21 mouse cellular contexts compared by ENCODE assay signal in the genomic region with DNA sequence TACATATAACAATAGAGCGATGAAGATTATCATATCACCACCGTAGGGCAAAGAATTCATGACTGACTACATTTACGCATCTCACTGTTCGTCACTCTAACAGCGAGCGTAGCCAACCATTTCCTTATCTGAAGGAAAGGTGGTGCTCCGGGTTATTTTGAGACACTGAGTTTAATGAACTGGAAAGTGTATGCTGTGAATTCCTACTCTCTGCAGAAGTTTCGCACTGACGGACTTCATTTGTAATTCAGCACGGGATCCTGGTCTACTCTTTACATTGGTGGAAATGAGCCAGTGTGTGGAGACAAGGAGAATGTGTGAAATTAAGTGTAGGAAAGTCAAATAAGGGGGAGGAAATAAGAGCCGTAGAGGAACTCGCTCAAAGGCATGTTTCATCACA.
DNase-seq lines count a peak whose midpoint lies in the region; ATAC-seq and TF ChIP-seq lines count a peak whose summit lies in the region.
"Had no signal": no experiment of that assay in that cellular context is flagged by ENCODE, and none has a peak within 500 bp of the region (broad histone marks: within the 10 kb centered on the region; RNA-seq: fewer than 3 reads in every experiment).

No protein-coding gene starts in this region.

- H3K4me1 ChIP-seq in forebrain, embryonic 13.5 days, result peaks cover 7% of the 10 kb centered on the region
- no peaks in the 10 kb centered on the region for H3K4me1 ChIP-seq in forebrain, postnatal 0 days (ENCODE audit: insufficient read depth)
- H3K4me1 ChIP-seq in heart, embryonic 15.5 days (replicated peaks), result no peaks in the 10 kb centered on the region
- no peaks in the 10 kb centered on the region for H3K4me1 ChIP-seq in heart, embryonic 10.5 days
- 0 out of 2 replicates have a peak, but pooled peaks cover 2% of the 10 kb centered on the region for H3K4me1 ChIP-seq in kidney, embryonic 15.5 days
- H3K4me1 ChIP-seq: midbrain, embryonic 12.5 days had no signal

- no peaks in the 10 kb centered on the region for H3K36me3 ChIP-seq in forebrain, embryonic 13.5 days (ENCODE audit: poor library complexity, severe bottlenecking)
- no peaks in the 10 kb centered on the region for H3K36me3 ChIP-seq in forebrain, postnatal 0 days (ENCODE audit: insufficient read depth)
- H3K36me3 ChIP-seq in heart, embryonic 15.5 days, result no peaks in the 10 kb centered on the region
- H3K36me3 ChIP-seq in heart, embryonic 10.5 days, result no peaks in the 10 kb centered on the region
- H3K36me3 ChIP-seq in kidney, embryonic 15.5 days, result no peaks in the 10 kb centered on the region
- H3K36me3 ChIP-seq: midbrain, embryonic 12.5 days had no signal

- no peak for TF ChIP-seq CTCF in forebrain, postnatal 0 days (IDR thresholded peaks at IDR 0.05; ENCODE audit: low read depth)
- no peak for TF ChIP-seq CTCF in brain, embryonic 14.5 days (IDR thresholded peaks at IDR 0.05; ENCODE audit: borderline replicate concordance, extremely low read depth, insufficient read depth, insufficient read length)

- DNase-seq in forebrain, postnatal 0 days, result no peak
- DNase-seq in heart, embryonic 10.5 days (ENCODE audit: low spot score), result no peak
- DNase-seq in kidney, postnatal 36 days, result no peak
- DNase-seq in brain, embryonic 14.5 days (ENCODE audit: low read depth), result peak; percentile 54
- DNase-seq in layer of hippocampus, adult 8-10 months (ENCODE audit: low spot score in 2 of 2), result no peak
- DNase-seq: adrenal gland, adult 8-10 months; cerebellum, adult 9-11 months; kidney, adult 8-10 months; liver; right cerebral cortex, adult 18-20 months had no signal

- no peak overlapping the region for H3K27ac ChIP-seq in forebrain, embryonic 13.5 days
- no peak overlapping the region for H3K27ac ChIP-seq in forebrain, postnatal 0 days (ENCODE audit: low read depth, low read length)
- no peak overlapping the region for H3K27ac ChIP-seq in heart, embryonic 15.5 days
- no peak overlapping the region for H3K27ac ChIP-seq in heart, embryonic 10.5 days
- H3K27ac ChIP-seq in kidney, embryonic 15.5 days, result no peak overlapping the region
- H3K27ac ChIP-seq: layer of hippocampus, adult 2 months; midbrain, embryonic 12.5 days; stomach, postnatal 0 days had no signal

- ATAC-seq in forebrain, embryonic 13.5 days, result no peak
- ATAC-seq in forebrain, postnatal 0 days, result no peak
- ATAC-seq in heart, embryonic 15.5 days (replicated peaks; ENCODE audit: insufficient number of reproducible peaks, insufficient read depth, low FRiP score, low read depth), result no peak
- peak; percentile 75; the same call in 1 of the 2 replicates for ATAC-seq in kidney, embryonic 15.5 days (replicated peaks; ENCODE audit: low FRiP score)
- ATAC-seq: CD4-positive, CD25-positive, alpha-beta regulatory T cell, adult 4 months; inflammation-experienced regulatory T-cells, adult 6 months; lung, postnatal 0 days; Patski had no signal

- H3K4me2 ChIP-seq in forebrain, embryonic 13.5 days, result peak overlapping the region; percentile 29
- H3K4me2 ChIP-seq in forebrain, postnatal 0 days (ENCODE audit: low read depth), result no peak overlapping the region; the same call in 1 of the 2 replicates
- H3K4me2 ChIP-seq in heart, embryonic 15.5 days, result peak overlapping the region; percentile 43
- peak overlapping the region; percentile 27 for H3K4me2 ChIP-seq in kidney, embryonic 15.5 days
- H3K4me2 ChIP-seq: midbrain, embryonic 12.5 days had no signal

- H3K27me3 ChIP-seq in forebrain, embryonic 13.5 days, result no peaks in the 10 kb centered on the region
- no peaks in the 10 kb centered on the region for H3K27me3 ChIP-seq in forebrain, postnatal 0 days (ENCODE audit: insufficient read depth, low read length)
- no peaks in the 10 kb centered on the region for H3K27me3 ChIP-seq in heart, embryonic 15.5 days
- no peaks in the 10 kb centered on the region for H3K27me3 ChIP-seq in heart, embryonic 10.5 days (ENCODE audit: insufficient read depth, poor library complexity, severe bottlenecking)
- no peaks in the 10 kb centered on the region for H3K27me3 ChIP-seq in kidney, embryonic 15.5 days
- H3K27me3 ChIP-seq: midbrain, embryonic 12.5 days; Patski had no signal

- no peak overlapping the region for H3K4me3 ChIP-seq in forebrain, embryonic 13.5 days
- H3K4me3 ChIP-seq in forebrain, postnatal 0 days (ENCODE audit: low read depth, low read length), result no peak overlapping the region
- no peak overlapping the region for H3K4me3 ChIP-seq in heart, embryonic 15.5 days
- no peak overlapping the region for H3K4me3 ChIP-seq in heart, embryonic 10.5 days
- no peak overlapping the region for H3K4me3 ChIP-seq in kidney, embryonic 15.5 days (replicated peaks)
- H3K4me3 ChIP-seq: layer of hippocampus, adult 2 months; midbrain, embryonic 12.5 days; myocyte had no signal

- no peak for TF ChIP-seq POLR2A in brain, embryonic 14.5 days (IDR thresholded peaks at IDR 0.05; ENCODE audit: borderline replicate concordance, extremely low read depth, insufficient read depth, insufficient read length, poor library complexity, severe bottlenecking)

- WGBS in forebrain, embryonic 13.5 days, result 47% methylated on average over 12 of the region's 12 CpGs
- 37% methylated on average over 12 of the region's 12 CpGs for WGBS in forebrain, postnatal 0 days
- WGBS in heart, embryonic 15.5 days, result 50% methylated on average over 12 of the region's 12 CpGs
- 63% methylated on average over 12 of the region's 12 CpGs for WGBS in heart, embryonic 10.5 days
- WGBS in kidney, embryonic 15.5 days, result 47% methylated on average over 12 of the region's 12 CpGs

- no peak overlapping the region for H3K9ac ChIP-seq in forebrain, embryonic 13.5 days
- no peak overlapping the region for H3K9ac ChIP-seq in forebrain, postnatal 0 days
- no peak overlapping the region for H3K9ac ChIP-seq in heart, embryonic 15.5 days
- H3K9ac ChIP-seq in kidney, embryonic 15.5 days, result no peak overlapping the region
- H3K9ac ChIP-seq: midbrain, embryonic 12.5 days had no signal

- H3K9me3 ChIP-seq in forebrain, embryonic 13.5 days (replicated peaks), result no peaks in the 10 kb centered on the region
- H3K9me3 ChIP-seq in forebrain, postnatal 0 days (ENCODE audit: low read length), result no peaks in the 10 kb centered on the region
- H3K9me3 ChIP-seq in heart, embryonic 15.5 days (replicated peaks), result no peaks in the 10 kb centered on the region
- H3K9me3 ChIP-seq in heart, embryonic 10.5 days, result no peaks in the 10 kb centered on the region
- no peaks in the 10 kb centered on the region for H3K9me3 ChIP-seq in kidney, embryonic 15.5 days (replicated peaks)
- H3K9me3 ChIP-seq: midbrain, embryonic 12.5 days had no signal
